In the genomic region with DNA sequence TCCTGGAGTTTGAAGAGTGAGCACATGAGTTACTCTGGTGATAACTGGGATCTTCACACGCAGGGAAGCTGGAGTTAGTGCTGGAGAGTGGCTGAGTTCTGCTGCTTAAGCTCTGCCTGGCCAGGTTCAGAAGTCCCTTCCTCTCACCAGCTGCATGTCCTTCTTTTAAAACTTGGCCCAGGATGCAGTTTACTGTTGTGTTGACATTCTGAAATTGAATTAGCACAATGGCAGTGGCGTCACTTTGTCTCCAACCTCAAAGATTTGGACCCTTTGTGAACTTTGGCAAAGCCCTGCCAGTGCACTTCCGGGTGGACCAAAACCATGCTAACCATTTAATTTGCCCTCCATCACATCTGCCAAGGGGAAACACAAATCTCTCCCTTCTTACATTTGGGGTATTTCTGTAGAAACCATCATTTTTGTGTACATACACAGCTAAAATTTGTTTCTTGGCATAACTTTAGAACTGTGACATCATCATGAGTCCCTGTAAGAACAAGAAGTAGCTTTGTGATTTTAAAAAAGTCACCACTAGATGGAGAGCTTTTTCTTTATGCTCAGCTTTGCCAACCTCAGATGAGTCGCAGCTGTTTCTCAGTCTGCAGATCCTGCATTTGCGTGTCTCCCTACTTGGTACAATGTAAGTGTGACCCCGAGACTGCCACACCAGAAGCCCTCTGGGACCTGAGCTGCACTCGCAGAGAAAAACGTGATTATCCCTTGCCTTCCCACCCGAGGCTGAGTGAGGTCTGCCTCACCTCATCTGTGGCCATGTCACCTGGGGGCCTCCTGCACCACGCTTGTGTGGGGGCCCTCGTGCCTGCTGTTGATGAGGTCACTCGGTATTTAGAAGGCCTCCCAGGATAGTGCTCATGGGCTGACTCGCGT, we compare ENCODE assay signal across 8 mouse cellular contexts. TPM values are rescaled to one million over a fixed set of nuclear protein-coding genes. Genes with fewer than 3 reads are reported as not detected.
DNase-seq lines count a peak whose midpoint lies in the region; ATAC-seq and TF ChIP-seq lines count a peak whose summit lies in the region.

No protein-coding gene starts in this region.

- H3K36me3 ChIP-seq in C2C12 (ENCODE audit: control insufficient read depth, insufficient read depth) = peaks cover 53% of the 10 kb centered on the region
- H3K36me3 ChIP-seq in embryonic facial prominence, embryonic 12.5 days = peaks cover 40% of the 10 kb centered on the region
- peaks cover 53% of the 10 kb centered on the region for H3K36me3 ChIP-seq in hindbrain, embryonic 14.5 days (replicated peaks; ENCODE audit: control insufficient read depth, insufficient read depth)
- H3K36me3 ChIP-seq in stomach, postnatal 0 days (ENCODE audit: control insufficient read depth, insufficient read depth, low read length) = peaks cover 26% of the 10 kb centered on the region

- 0 out of 2 replicates have a peak, but pooled peaks have one; percentile 18 for ATAC-seq in embryonic facial prominence, embryonic 12.5 days (ENCODE audit: insufficient number of reproducible peaks, insufficient read depth, low FRiP score, low TSS enrichment)
- peak; percentile 82; the same call in 1 of the 2 replicates for ATAC-seq in hindbrain, embryonic 14.5 days (ENCODE audit: low FRiP score)
- ATAC-seq in stomach, postnatal 0 days (ENCODE audit: low FRiP score, low TSS enrichment) = peak; percentile 57

- no peaks in the 10 kb centered on the region for H3K79me3 ChIP-seq in C2C12 (ENCODE audit: low read depth)

- peak; percentile 28 for TF ChIP-seq EP300 in stomach, postnatal 0 days (optimal IDR thresholded peaks at IDR 0.05)

- WGBS in embryonic facial prominence, embryonic 12.5 days = 52% methylated on average over 14 of the region's 14 CpGs
- WGBS in hindbrain, embryonic 14.5 days = 63% methylated on average over 14 of the region's 14 CpGs
- WGBS in stomach, postnatal 0 days = 46% methylated on average over 14 of the region's 14 CpGs

- H3K4me3 ChIP-seq in C2C12 (ENCODE audit: insufficient read depth, poor library complexity, severe bottlenecking) = no peak overlapping the region
- no peak overlapping the region for H3K4me3 ChIP-seq in embryonic facial prominence, embryonic 12.5 days
- no peak overlapping the region for H3K4me3 ChIP-seq in hindbrain, embryonic 14.5 days (replicated peaks; ENCODE audit: low read length)
- H3K4me3 ChIP-seq in stomach, postnatal 0 days (ENCODE audit: low read depth, low read length) = no peak overlapping the region

- no peaks in the 10 kb centered on the region for H3K9me3 ChIP-seq in embryonic facial prominence, embryonic 12.5 days
- H3K9me3 ChIP-seq in hindbrain, embryonic 14.5 days (ENCODE audit: control insufficient read depth, low read length) = no peaks in the 10 kb centered on the region
- H3K9me3 ChIP-seq in stomach, postnatal 0 days (ENCODE audit: control insufficient read depth, low read length) = no peaks in the 10 kb centered on the region

- peak overlapping the region; percentile 36 for H3ac ChIP-seq in C2C12 (ENCODE audit: control insufficient read depth, insufficient read length, low read depth)

- peak; percentile 61 for DNase-seq in embryo, embryonic 10 days (ENCODE audit: low spot score)
- DNase-seq in embryo, embryonic 9.5 days (ENCODE audit: extremely low spot score) = no peak
- peak; percentile 90 for DNase-seq in hindbrain, embryonic 14.5 days (ENCODE audit: low spot score)
- peak; percentile 61 for DNase-seq in lung, postnatal 25 days (ENCODE audit: low spot score)
- peak; percentile 31 for DNase-seq in stomach, postnatal 0 days (ENCODE audit: low spot score)
- DNase-seq in spleen, adult 12 weeks (ENCODE audit: low spot score) = no peak

- no peak overlapping the region for H3K9ac ChIP-seq in embryonic facial prominence, embryonic 12.5 days
- no peak overlapping the region for H3K9ac ChIP-seq in hindbrain, embryonic 14.5 days
- no peak overlapping the region for H3K9ac ChIP-seq in stomach, postnatal 0 days (ENCODE audit: low read length)

- H3K27me3 ChIP-seq in C2C12 (ENCODE audit: control insufficient read depth, insufficient read depth, insufficient read length) = no peaks in the 10 kb centered on the region
- H3K27me3 ChIP-seq in embryonic facial prominence, embryonic 12.5 days = no peaks in the 10 kb centered on the region
- no peaks in the 10 kb centered on the region for H3K27me3 ChIP-seq in hindbrain, embryonic 14.5 days (ENCODE audit: control insufficient read depth, insufficient read depth, low read length)
- no peaks in the 10 kb centered on the region for H3K27me3 ChIP-seq in stomach, postnatal 0 days (ENCODE audit: control insufficient read depth, insufficient read depth, low read length)

- H3K27ac ChIP-seq in embryonic facial prominence, embryonic 12.5 days = no peak overlapping the region
- no peak overlapping the region for H3K27ac ChIP-seq in hindbrain, embryonic 14.5 days
- H3K27ac ChIP-seq in stomach, postnatal 0 days (replicated peaks) = peak overlapping the region; percentile 53; the same call in 1 of the 2 replicates

- peaks cover 3% of the 10 kb centered on the region; the same call in 1 of the 2 replicates for H3K4me1 ChIP-seq in embryonic facial prominence, embryonic 12.5 days
- no peaks in the 10 kb centered on the region for H3K4me1 ChIP-seq in hindbrain, embryonic 14.5 days (replicated peaks; ENCODE audit: control insufficient read depth, insufficient read depth, low read length)
- H3K4me1 ChIP-seq in stomach, postnatal 0 days (replicated peaks; ENCODE audit: control insufficient read depth, insufficient read depth) = no peaks in the 10 kb centered on the region; the same call in 1 of the 2 replicates

- H3K79me2 ChIP-seq in C2C12 (ENCODE audit: control insufficient read depth, insufficient read depth) = peaks cover 7% of the 10 kb centered on the region

- no peak for TF ChIP-seq CTCF in C2C12 (IDR thresholded peaks at IDR 0.05; ENCODE audit: control insufficient read depth, insufficient read depth, insufficient read length)
- peak; percentile 81 for TF ChIP-seq CTCF in stomach, postnatal 0 days (IDR thresholded peaks at IDR 0.05; ENCODE audit: low read depth)

- no peak overlapping the region for H3K4me2 ChIP-seq in embryonic facial prominence, embryonic 12.5 days (replicated peaks)
- no peak overlapping the region for H3K4me2 ChIP-seq in hindbrain, embryonic 14.5 days (replicated peaks)
- H3K4me2 ChIP-seq in stomach, postnatal 0 days (replicated peaks; ENCODE audit: low read depth) = no peak overlapping the region

TF ChIP-seq in C2C12, 6 proteins besides CTCF, POLR2A, EP300 and RAD21:
- no peak for TF ChIP-seq MYOG (IDR thresholded peaks at IDR 0.05; ENCODE audit: control insufficient read depth, extremely low read depth, insufficient read length)
- TF ChIP-seq MYOD1 (IDR thresholded peaks at IDR 0.05; ENCODE audit: control insufficient read depth, insufficient read length, low read depth) = peak; percentile 69
- TF ChIP-seq USF1 (IDR thresholded peaks at IDR 0.05; ENCODE audit: low read depth) = no peak
- TF ChIP-seq MAX (IDR thresholded peaks at IDR 0.05) = peak; percentile 39

RNA-seq across cellular contexts. Expression of a gene that starts 21.1 kb away (rescaled TPM):
- 237 TPM for polyA plus RNA-seq in C2C12 (2012; fragmentation: generic; extraction: Trizol)
- polyA plus RNA-seq in embryonic facial prominence, embryonic 12.5 days (2016; fragmentation: Nextera tagmentation; extraction: Ambion mirVana) = 375 and 392 TPM in 2 replicates
- polyA plus RNA-seq in hindbrain, embryonic 14.5 days (2014; fragmentation: Nextera tagmentation; extraction: Ambion mirVana) = 515 and 597 TPM in 2 replicates
- 176 and 177 TPM in 2 replicates for polyA plus RNA-seq in stomach, postnatal 0 days (2015; fragmentation: Nextera tagmentation; extraction: Ambion mirVana)

RNA-seq across cellular contexts. Expression of a gene that starts 51.8 kb away (rescaled TPM):
- polyA plus RNA-seq in C2C12 (2012; fragmentation: generic; extraction: Trizol) = 5.4 TPM
- polyA plus RNA-seq in embryonic facial prominence, embryonic 12.5 days (2016; fragmentation: Nextera tagmentation; extraction: Ambion mirVana) = 3.3 and 3.5 TPM in 2 replicates
- 4.9 and 5.0 TPM in 2 replicates for polyA plus RNA-seq in hindbrain, embryonic 14.5 days (2014; fragmentation: Nextera tagmentation; extraction: Ambion mirVana)
- polyA plus RNA-seq in stomach, postnatal 0 days (2015; fragmentation: Nextera tagmentation; extraction: Ambion mirVana) = 3.9 and 4.8 TPM in 2 replicates

RNA-seq across cellular contexts. Expression of a gene that starts 58.5 kb away (rescaled TPM):
- 27.8 TPM for polyA plus RNA-seq in C2C12 (2012; fragmentation: generic; extraction: Trizol)
- polyA plus RNA-seq in embryonic facial prominence, embryonic 12.5 days (2016; fragmentation: Nextera tagmentation; extraction: Ambion mirVana) = 38.6 and 43.0 TPM in 2 replicates
- polyA plus RNA-seq in hindbrain, embryonic 14.5 days (2014; fragmentation: Nextera tagmentation; extraction: Ambion mirVana) = 10.4 and 13.2 TPM in 2 replicates
- 35.3 and 40.5 TPM in 2 replicates for polyA plus RNA-seq in stomach, postnatal 0 days (2015; fragmentation: Nextera tagmentation; extraction: Ambion mirVana)

Comparison
In these comparisons a context has a peak if more than half of its experiments do, and no peak if none do; other contexts are left out.
1. DNase-seq: peak in embryo, embryonic 10 days (single experiment), hindbrain, embryonic 14.5 days (single experiment), lung, postnatal 25 days (single experiment) and stomach, postnatal 0 days (single experiment); none in embryo, embryonic 9.5 days (single experiment) and spleen, adult 12 weeks (single experiment).
2. ATAC-seq: peak in every context shown above with its lines; median percentile 82 in hindbrain, embryonic 14.5 days; 57 in stomach, postnatal 0 days; 18 in embryonic facial prominence, embryonic 12.5 days.